Mouse (Mus musculus) C2C12 (cell line): ENCODE measurements around the gene Btbd1.

Source experiments
- CTCF ChIP-seq: IDR thresholded peaks from one replicate; pipeline ENCODE4 v1.5.1; 2011; ENCODE audit not compliant: control insufficient read depth, insufficient read depth, insufficient read length
- MAX ChIP-seq: IDR thresholded peaks from one replicate; pipeline ENCODE4 v1.6.1; 2011; ENCODE audit warnings: mild to moderate bottlenecking, control low read depth
- USF1 ChIP-seq: IDR thresholded peaks from one replicate; pipeline ENCODE4 v1.6.1; 2011; ENCODE audit warnings: low read depth, mild to moderate bottlenecking, control low read depth, moderate library complexity

DNA sequence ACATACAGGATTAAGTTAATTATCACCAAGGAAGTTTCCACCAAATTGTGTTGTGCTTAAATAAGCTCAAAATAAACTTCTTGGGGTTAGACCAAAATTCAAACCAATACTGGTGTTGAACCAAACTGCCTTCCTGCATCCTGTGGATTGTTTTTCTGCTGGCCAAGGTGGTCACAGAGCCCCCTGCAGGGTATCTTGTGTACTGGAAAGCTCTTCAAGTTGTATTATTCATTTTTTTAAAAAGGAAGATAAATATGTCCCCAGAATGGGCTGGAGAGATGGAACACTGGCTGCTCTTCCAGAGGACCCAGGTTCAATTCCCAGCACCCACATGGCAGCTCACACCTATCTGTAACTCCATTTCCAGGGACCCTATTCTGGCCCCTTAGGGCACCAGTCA, 5.6 kb upstream of the Btbd1 start:
- no peak for TF ChIP-seq USF1
- TF ChIP-seq MAX = no peak
- TF ChIP-seq CTCF = no peak
